Mouse (Mus musculus) CH12.LX (cell line): Measurements from ENCODE around the gene Huwe1.

Experiments
- CTCF ChIP-seq, 2 experiments: IDR thresholded peaks in 1 of 2; conservative IDR thresholded peaks in 1 of 2; 2 replicates each; pipeline ENCODE4 v1.5.1; 2011 to 2012; ENCODE audit warnings: low read depth in 2 of 2, low read length in 2 of 2, improper control_type of control experiment in 1 of 2, inconsistent platforms in 1 of 2, mild to moderate bottlenecking in 1 of 2, moderate library complexity in 1 of 2
- EP300 ChIP-seq: IDR thresholded peaks from 2 replicates; pipeline ENCODE4 v1.6.1; 2011; ENCODE audit warnings: low read length, improper control_type of control experiment
- GABPA ChIP-seq: IDR thresholded peaks from 2 replicates; pipeline ENCODE4 v1.6.1; 2012; ENCODE audit warnings: low read depth, low read length, improper control_type of control experiment, inconsistent platforms; ENCODE audit not compliant: insufficient replicate concordance
- IRF4 ChIP-seq: IDR thresholded peaks from 2 replicates; pipeline ENCODE4 v1.6.1; 2014; ENCODE audit warnings: low read depth, mild to moderate bottlenecking, inconsistent platforms, low read length, improper control_type of control experiment
- JUND ChIP-seq: conservative IDR thresholded peaks from 2 replicates; pipeline ENCODE4 v1.6.1; 2011; ENCODE audit warnings: low read depth, low read length, improper control_type of control experiment
- KAT2A ChIP-seq: IDR thresholded peaks from 2 replicates; pipeline ENCODE4 v1.6.1; 2012; ENCODE audit warnings: low read length, improper control_type of control experiment, inconsistent platforms; ENCODE audit not compliant: insufficient replicate concordance
- MEF2A ChIP-seq: IDR thresholded peaks from 2 replicates; pipeline ENCODE4 v1.6.1; 2014; ENCODE audit warnings: low read depth, mild to moderate bottlenecking, inconsistent platforms, low read length, improper control_type of control experiment, borderline replicate concordance
- MYC ChIP-seq: IDR thresholded peaks from 2 replicates; pipeline ENCODE4 v1.6.1; 2011; ENCODE audit warnings: low read depth, mild to moderate bottlenecking, improper control_type of control experiment, low read length
- POLR2A ChIP-seq: IDR thresholded peaks from 2 replicates; pipeline ENCODE4 v1.6.1; 2011; ENCODE audit warnings: low read depth, mild to moderate bottlenecking, improper control_type of control experiment, low read length
- SMC3 ChIP-seq: IDR thresholded peaks from 2 replicates; pipeline ENCODE4 v1.6.1; 2011; ENCODE audit warnings: low read depth, low read length, improper control_type of control experiment
- TBP ChIP-seq: conservative IDR thresholded peaks from 2 replicates; pipeline ENCODE4 v1.6.1; 2011; ENCODE audit warnings: low read depth, low read length, improper control_type of control experiment
- UBTF ChIP-seq: IDR thresholded peaks from 2 replicates; pipeline ENCODE4 v1.6.1; 2012; ENCODE audit warnings: low read depth, mild to moderate bottlenecking, inconsistent platforms, low read length, improper control_type of control experiment, moderate library complexity
- ZC3H11A ChIP-seq: IDR thresholded peaks from 2 replicates; pipeline ENCODE4 v1.6.1; 2012; ENCODE audit warnings: low read depth, mild to moderate bottlenecking, inconsistent platforms, low read length, improper control_type of control experiment

DNA sequence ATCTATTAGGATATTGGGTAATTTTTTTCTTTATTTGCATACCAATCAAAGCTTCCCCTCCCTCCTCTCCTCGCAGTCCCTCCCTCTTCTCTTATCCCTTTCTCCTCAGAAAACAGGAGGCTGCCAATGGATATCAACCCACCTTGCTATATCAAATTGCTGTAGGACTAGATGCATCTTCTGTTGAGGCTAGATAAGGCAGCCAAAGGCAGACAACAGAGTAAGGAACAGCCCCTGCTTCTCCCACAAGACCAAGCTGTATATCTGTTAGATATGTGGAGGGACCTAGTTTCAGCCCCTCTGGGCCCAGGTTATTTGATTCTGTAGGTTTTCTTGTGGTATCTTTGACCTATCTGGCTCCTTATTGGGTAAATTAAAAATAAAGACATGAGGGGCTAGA lies 110.1 kb downstream of the Huwe1 start:
- TF ChIP-seq POLR2A, result no peak
- TF ChIP-seq JUND, result no peak
- no peak for TF ChIP-seq CTCF (conservative IDR thresholded peaks at IDR 0.05 in 1 of 2, IDR thresholded peaks at IDR 0.05 in 1 of 2; ENCODE audit: low read depth in 2 of 2, low read length in 2 of 2)
- TF ChIP-seq EP300, result no peak
- no peak for TF ChIP-seq UBTF
- no peak for TF ChIP-seq SMC3
- TF ChIP-seq GABPA, result no peak
- TF ChIP-seq ZC3H11A, result no peak
- no peak for TF ChIP-seq MYC
- TF ChIP-seq IRF4, result no peak
- no peak for TF ChIP-seq TBP
- TF ChIP-seq MEF2A, result no peak
- no peak for TF ChIP-seq KAT2A
